Mouse (Mus musculus) heart, postnatal 36 days (tissue): Measurements from ENCODE around the gene Ptprn2. TPM values are rescaled to one million over a fixed set of nuclear protein-coding genes. Genes with fewer than 3 reads are reported as not detected.

Source experiments
- DNase-seq, 2 experiments: peaks; one replicate each; pipeline ENCODE4 v3.0.0; 2021 to 2022
- intact Hi-C: fragments of 180-260 bp; cut with DNase I; formaldehyde crosslinking; loops from one replicate; pipeline ENCODE4 v1.15.1; 2025
- total RNA-seq, 2 experiments: library from RNA; stranded (reverse); gene quantifications; 2 replicates each; pipeline ENCODE4 v1.2.3; 2021

Ptprn2 gene
- total RNA-seq, 2 experiments from 2014 or later = 0.25 TPM; not detected in 1

DNA sequence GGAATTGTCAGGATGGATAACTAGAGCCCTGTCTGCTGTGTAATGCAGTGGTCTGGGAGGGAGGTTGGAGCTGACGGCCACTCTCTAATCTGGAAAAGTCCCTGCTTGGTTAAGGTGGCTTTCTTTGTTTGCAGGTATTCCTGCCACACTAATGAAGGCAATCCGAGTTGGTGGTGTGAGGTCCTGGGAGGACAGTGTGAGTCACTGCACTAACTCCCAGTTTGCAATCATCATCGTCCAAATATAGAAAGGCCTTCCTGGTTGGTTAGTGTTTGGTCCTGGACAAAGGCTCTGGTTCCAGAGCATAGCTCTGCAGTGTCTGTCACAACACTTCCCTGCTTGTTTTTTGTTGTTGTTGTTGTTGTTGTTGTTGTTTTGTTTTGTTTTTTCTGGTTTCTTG, 102.0 kb downstream of the Ptprn2 start:
- no peak for DNase-seq
- intact Hi-C loops = no loop called here

- no peak for DNase-seq
- intact Hi-C loops = no loop called here
Observed at GRCm38 (mm10) chr12:116590076-116590475, 104.6 kb downstream of the Ptprn2 start.

GRCm38 (mm10) chr12:116594457-116594856, 108.9 kb downstream of the Ptprn2 start:
- no peak for DNase-seq
- intact Hi-C loops = no loop called here

DNA sequence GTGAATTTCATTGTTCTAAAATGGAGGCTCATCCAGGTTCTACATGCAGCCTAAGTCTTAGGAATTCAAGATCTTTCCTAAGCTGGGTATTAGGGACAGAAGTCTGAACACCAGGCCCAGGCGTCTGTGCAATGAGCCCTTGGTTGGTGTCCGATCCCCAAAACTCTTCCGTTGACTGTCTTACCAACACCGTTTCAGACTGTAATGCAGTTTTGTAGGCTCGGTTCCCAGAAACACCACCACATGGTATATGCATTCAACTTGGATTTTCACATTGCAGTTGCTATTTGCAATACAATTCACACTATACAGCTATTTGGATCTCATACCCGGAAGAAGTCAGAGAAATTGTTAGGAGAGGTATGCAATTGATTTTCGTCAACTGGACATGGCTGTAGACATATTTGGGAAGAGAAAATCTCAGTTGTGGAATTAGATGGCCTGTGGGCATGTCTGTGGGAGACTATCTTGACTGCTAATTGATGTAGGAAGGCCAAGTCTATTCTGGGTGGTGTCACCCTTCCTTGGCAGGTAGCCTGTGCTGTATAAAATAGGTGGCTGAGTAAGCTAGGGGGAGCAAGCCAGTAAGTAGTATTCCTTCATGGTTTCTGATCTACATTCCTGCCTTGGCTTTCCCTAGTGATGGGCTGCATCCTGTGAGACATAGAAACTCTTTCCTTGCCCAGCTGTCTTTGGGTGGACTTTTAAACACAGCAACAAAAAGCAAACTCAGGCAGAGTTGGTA, 109.5 kb downstream of the Ptprn2 start:
- DNase-seq = no peak

DNA sequence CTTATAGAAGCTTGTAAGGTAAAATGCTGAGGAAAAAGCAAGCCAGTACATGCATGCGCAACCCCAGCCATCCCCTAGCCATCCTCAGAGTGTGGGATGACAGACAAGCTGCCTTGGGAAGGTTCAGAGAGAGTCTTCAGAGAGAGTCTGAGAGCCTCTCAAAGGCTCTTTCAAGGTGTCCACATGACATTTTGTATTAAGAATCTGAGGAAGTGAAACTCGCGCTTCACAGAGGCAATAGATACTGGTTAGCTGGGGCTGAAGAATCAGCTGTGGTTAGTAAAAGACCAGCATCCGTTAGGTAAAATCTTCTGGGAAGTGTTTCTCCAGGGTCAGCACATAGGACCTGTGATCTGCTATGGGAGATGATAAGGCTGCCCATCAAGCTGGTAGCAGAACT, 110.2 kb downstream of the Ptprn2 start:
- intact Hi-C loops = no loop called here

More for the DNA sequence above, 109.5 kb downstream of the Ptprn2 start:
- intact Hi-C loops = no loop called here

GRCm38 (mm10) chr12:116596993-116597392, 111.5 kb downstream of the Ptprn2 start:
- intact Hi-C loops = no loop called here
- DNase-seq = no peak

More for the DNA sequence above, 110.2 kb downstream of the Ptprn2 start:
- DNase-seq = no peak

GRCm38 (mm10) chr12:116597670-116598069, 112.2 kb downstream of the Ptprn2 start:
- no peak for DNase-seq
- intact Hi-C loops = no loop called here

- intact Hi-C loops = no loop called here
- DNase-seq = no peak
Observed at GRCm38 (mm10) chr12:116598123-116599005, 112.8 kb downstream of the Ptprn2 start.

DNA sequence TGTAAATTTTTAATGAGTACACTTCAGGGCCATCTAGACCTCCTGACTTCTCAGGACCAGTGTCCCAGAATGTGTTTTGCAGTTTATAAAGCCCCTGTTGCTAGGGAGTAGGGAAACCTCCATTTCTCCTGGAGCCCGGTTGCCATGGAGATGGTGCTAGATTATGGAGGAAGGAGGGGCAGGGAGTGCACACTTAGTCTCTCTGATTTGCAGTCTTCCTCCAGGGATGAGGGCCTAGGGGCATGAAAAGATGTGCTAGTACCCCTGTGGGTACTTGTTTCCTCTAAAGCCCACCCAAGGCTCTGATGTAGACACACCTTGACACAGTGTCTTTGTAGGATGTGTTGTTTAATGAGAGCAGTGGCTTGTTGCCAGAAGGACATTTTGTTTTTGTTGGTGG, 114.0 kb downstream of the Ptprn2 start:
- no peak for DNase-seq
- intact Hi-C loops = no loop called here

- intact Hi-C loops = no loop called here
- DNase-seq = no peak
Observed at GRCm38 (mm10) chr12:116600054-116600453, 114.5 kb downstream of the Ptprn2 start.

- intact Hi-C loops = no loop called here
Observed at GRCm38 (mm10) chr12:116601395-116601794, 115.9 kb downstream of the Ptprn2 start.

GRCm38 (mm10) chr12:116601921-116602320, 116.4 kb downstream of the Ptprn2 start:
- DNase-seq = no peak
- intact Hi-C loops = no loop called here

More at GRCm38 (mm10) chr12:116601395-116601794, 115.9 kb downstream of the Ptprn2 start:
- no peak for DNase-seq

GRCm38 (mm10) chr12:116608598-116608997, 123.1 kb downstream of the Ptprn2 start:
- no peak for DNase-seq
- intact Hi-C loops = no loop called here

GRCm38 (mm10) chr12:116619868-116620267, 134.3 kb downstream of the Ptprn2 start:
- DNase-seq = peak; percentile 64 to 71
- intact Hi-C loops = loop anchor here (5.0 to 10.0 kb wide), 4 partner anchors 255 to 705 kb away; no protein-coding TSS in a partner anchor

DNA sequence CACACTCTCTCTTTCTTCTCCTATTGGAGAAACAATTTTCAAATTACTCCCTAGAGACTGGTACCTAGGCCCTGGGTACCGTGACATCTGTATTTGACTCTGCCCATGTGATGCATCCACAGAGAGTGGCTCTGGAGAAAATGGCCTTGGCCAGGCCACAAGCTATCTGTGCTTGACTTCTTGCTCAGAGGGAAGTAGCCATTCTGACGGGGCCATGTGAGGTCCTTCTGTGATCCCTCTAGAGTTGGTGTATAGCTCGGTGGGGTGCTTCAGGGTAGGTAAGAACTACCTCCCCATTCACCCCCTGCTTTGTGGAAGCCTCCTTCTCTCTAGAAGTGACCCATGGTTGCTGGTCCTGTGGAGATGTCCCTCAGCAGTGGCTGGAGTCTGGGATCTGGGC, 134.8 kb downstream of the Ptprn2 start:
- intact Hi-C loops = loop anchor here (5.0 to 10.0 kb wide), 4 partner anchors 255 to 705 kb away; no protein-coding TSS in a partner anchor
- DNase-seq = no peak

DNA sequence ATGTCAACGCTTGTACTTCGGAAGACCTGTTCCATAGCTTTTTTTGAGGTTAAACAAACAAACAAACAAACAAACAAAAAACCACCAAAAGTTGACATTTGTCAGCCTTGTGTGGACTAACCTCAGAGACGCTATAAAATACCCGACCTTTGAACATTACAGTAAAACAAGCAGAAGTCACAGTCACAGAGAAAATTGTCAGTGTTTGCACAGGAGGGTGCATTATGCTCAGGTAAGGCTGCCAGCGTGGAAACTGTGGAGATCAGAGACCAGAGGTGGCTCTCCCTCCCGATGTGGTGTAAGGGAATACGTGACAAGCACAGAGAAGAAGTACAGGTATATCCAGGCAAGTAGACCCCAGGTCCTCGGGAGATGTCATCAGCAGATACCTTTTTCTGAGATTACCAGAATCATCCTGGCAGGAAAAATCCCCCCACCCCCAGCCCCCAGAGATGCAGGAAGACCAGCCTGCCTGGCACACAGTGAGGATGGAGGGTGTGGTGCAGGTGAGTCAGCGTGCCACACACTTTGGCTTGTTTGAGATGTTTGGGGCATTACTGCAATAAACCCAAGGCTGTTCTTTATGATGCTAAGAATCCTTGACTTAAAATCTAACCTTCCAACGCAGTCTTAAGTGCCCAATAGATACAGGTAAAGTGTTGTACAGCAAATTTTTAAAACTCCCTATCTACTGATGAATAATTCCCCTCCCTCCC, 136.0 kb downstream of the Ptprn2 start:
- intact Hi-C loops = loop anchor here (1.0 to 10.0 kb wide), 5 partner anchors 257 to 703 kb away; partner anchors contain the start of gene Esyt2
- DNase-seq = no peak

DNA sequence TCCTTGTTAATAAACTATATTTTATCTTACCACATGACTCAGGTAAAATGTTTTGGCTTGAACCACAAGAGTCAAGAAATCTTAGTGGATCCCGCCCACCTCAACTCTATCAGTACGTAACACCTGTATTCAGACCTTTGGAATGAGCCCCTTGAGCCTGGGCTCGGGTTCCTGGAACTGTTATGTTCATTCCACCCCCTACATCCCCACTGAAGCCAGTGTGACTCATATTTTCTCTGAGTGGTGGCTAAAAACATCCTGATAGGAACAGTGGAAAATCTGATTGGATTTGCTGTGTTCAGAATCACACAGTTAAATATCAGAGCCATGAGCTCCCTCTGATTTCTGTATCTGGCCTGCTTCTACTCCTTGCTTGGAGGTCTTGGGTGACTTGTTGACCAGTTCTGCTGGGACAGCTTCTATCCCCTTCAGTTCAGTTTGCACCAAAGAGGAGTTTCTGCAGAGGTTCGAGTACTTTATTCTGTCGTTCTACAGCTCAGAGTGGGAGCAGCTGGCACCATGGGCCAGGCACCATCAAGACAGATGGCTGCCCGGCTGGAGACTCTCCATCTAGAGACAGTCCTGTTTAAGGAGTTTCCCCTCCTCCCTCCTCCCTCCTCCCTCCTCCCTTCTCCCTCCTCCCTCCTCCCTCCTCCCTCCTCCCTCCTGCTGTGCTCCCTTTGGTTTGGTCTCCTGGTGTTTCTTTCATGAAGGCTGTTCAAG, 137.3 kb downstream of the Ptprn2 start:
- intact Hi-C loops = loop anchor here (5.0 to 10.0 kb wide), 4 partner anchors 258 to 702 kb away; no protein-coding TSS in a partner anchor
- no peak for DNase-seq

DNA sequence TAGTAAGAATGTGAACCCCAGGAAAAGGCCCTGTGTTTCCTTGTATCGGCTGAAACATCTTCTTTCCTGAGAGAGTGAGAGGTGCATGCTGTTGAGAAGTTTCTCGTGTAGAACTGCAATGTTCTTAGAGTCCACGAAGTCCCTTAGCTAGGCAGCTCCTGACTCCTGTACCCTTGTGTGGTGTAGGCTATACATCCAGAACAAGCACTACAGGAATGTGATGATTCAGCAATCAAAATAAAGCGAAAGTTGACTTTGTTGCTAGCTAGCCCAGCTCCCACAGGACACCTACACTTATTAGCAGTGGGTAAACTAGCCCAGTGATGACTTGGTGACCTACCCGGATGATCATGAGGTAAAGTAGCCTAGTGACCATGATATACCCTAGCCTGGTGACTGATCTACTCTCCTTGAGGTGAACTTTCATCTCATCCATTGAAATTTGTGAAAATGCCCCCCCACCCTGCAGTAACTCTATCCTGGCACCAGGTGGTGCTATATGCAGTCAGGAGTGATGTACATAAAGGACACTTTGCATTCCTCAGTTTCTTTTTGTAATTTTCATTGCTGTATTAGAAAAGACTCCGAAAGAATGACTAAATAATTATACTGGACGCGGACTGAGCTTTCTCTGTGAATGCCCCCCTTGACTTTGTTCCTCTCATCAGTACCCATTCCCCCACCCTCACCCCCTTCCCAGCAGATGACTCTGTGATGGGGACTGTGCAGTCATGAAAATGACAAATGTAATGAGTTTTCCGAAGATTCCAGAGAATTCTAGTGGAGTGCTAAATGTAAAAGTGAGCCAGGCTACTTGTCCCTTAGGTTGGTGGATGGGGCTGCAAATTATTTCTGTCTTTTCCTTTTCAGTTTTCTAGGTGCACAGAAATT, 140.1 kb downstream of the Ptprn2 start:
- peak; percentile 21 to 27 for DNase-seq

DNA sequence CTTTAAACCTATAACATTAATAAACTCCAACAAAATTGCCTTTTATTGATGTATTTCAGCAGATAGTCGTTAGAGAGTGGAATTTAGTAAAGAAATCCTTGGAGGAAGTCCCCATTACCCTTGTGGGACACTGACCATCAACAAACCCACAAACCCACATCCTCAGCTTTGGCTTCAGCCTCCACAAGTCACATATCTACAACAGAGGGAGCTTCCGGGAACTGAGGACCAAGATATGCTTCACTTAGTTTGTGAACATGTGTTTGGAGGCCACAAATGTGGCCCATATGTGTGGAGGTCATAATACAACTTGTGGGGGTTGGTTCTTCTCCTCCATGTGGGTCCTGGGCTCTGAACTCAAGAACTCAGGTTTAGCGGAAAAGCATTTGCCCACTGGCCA, 143.5 kb downstream of the Ptprn2 start:
- DNase-seq = no peak
- intact Hi-C loops = loop anchor here (10.0 kb wide), 2 partner anchors 264 to 696 kb away; no protein-coding TSS in a partner anchor

More for the DNA sequence above, 140.1 kb downstream of the Ptprn2 start:
- intact Hi-C loops = loop anchor here (10.0 kb wide), 2 partner anchors 261 to 699 kb away; no protein-coding TSS in a partner anchor
